Mouse (Mus musculus) left cerebral cortex, postnatal 10 days (tissue): ENCODE results near the gene Adcy1. TPM values are rescaled to one million over a fixed set of nuclear protein-coding genes. Genes with fewer than 3 reads are reported as not detected.

Source experiments
- DNase-seq, 2 experiments: peaks; one replicate each; pipeline ENCODE4 v3.0.0; 2021 to 2022; ENCODE audit warnings: low spot score in 2 of 2, mixed read lengths in 1 of 2; ENCODE audit errors: extremely low spot score in 1 of 2
- intact Hi-C: fragments of 180-260 bp; cut with DNase I; formaldehyde crosslinking; loops from one replicate; pipeline ENCODE4 v1.15.1; 2025
- total RNA-seq, 2 experiments: library from RNA; stranded (reverse); gene quantifications; 2 replicates each; pipeline ENCODE4 v1.2.3; 2021

The Adcy1 gene
- total RNA-seq, 2 experiments from 2014 or later: 428 to 485 TPM

DNA sequence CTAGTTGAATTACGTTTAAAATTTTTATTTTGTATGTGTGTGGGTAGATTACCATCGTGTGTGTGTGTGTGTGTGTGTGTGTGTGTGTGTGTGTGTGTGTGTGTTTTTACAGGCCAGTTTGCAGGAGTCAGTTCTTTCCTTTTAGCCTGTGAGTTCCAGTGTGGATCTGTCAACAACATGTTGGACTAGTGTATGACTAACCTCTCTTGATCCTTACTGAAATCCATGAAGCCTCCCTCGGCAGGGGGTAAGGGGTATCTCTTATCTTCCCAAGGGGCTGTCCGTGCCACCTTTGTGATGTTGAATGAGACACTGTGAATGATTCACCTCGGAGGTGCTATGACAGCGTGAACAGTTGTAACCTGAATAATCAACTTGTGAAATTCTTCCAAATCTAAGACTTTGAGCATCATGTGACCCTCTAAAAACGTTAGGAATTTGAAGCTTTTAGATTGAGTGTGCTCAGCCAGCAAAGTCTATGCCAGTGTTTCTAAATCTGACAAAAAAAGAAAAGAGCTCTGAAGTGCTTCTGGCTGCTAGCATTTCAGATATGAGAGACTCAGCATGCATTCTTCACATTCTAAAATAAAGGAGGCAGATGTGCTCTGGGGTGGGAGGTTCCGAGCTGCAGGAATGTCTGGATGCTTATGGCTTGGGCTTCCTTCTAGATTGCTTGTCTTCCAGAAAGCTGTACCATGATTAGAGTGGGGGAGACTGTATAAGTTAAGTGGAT is 66.2 kb downstream of the Adcy1 start:
- intact Hi-C loops: loop anchor here (10.0 kb wide), 1 partner anchor 365 kb away; no protein-coding TSS in a partner anchor

DNA sequence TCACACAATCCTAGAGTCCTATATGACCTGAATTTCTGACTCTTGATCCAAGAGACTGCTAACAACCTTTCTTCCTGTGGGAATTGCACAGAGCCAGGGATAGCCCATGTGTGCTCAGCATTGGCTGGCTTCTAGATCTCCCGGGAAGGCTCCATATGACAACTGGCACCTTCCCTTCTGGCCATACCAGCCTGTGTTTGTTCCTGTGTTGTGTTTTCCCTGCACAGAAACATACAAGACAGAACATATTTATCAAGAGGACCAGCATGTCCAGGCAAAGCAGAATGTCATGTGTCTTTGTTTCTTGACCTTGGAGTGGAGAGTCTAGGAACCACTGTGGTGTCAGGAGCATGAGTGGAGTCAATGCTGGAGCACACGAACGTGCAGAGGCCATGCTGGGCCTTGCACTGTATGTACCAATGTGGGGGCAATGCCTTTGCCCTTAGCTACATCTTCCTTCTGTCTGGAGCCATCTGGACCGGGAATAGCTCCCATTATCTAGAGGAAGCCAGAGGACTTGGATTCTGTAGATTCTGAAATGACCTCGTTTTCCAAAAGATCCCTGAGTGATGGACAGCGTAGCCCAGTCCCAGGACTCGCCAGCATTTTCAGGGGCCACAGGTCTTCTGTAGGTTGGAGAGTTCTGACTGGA is 69.6 kb downstream of the Adcy1 start:
- intact Hi-C loops: loop anchor here (10.0 kb wide), 1 partner anchor 368 kb away; no protein-coding TSS in a partner anchor
- no peak for DNase-seq

More for the DNA sequence above, 66.2 kb downstream of the Adcy1 start:
- no peak for DNase-seq

- intact Hi-C loops: loop anchor here (10.0 kb wide), 1 partner anchor 369 kb away; no protein-coding TSS in a partner anchor
- DNase-seq: no peak
Observed at GRCm38 (mm10) chr11:7133736-7134135, 70.4 kb downstream of the Adcy1 start.

DNA sequence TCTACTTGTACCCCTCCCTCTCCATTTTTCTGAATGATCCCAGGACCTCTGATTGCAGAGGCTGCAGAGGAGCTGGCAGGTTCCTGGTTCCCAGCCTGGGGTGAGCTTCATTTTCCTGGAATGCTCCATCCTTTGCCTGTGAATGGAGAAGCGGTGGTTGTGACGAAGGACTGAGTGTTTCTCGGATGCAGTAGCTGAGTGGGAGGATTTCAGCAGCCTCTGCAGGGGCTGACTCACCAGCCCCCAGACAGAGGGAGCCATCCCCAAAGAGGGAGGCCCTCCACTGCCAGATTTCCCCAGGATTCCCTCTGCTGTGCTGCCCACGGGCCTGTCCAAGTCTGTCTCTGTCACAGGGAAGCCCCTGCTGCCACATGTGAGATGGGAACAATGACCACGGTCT is 71.0 kb downstream of the Adcy1 start:
- intact Hi-C loops: loop anchor here (10.0 kb wide), 1 partner anchor 370 kb away; no protein-coding TSS in a partner anchor
- no peak for DNase-seq

DNA sequence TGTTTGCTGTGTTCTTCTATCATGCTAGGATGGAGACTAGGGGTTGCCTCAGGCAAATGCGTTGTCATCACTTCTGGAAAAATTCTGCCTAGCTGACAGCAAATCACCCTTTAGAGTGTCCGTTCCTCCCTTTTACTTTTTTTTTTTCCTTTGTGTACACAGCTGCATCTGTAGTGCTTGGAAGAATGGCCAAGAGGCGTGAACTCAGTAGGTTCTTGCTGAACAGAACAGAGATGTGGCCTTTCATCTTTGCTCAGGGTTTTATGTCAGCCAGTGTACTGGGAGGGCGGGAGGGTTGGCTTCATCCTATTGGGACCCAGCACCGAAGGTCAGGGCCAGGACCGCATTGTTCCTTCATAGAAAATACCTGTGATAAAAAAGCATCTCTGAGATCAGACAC is 72.0 kb downstream of the Adcy1 start:
- intact Hi-C loops: loop anchor here (5.0 to 10.0 kb wide), 2 partner anchors 370 to 478 kb away; partner anchors contain the start of gene Ramp3
- DNase-seq: no peak

GRCm38 (mm10) chr11:7135763-7136162 is 72.5 kb downstream of the Adcy1 start:
- intact Hi-C loops: loop anchor here (5.0 to 10.0 kb wide), 2 partner anchors 371 to 478 kb away; partner anchors contain the start of gene Ramp3
- no peak for DNase-seq

- intact Hi-C loops: loop anchor here (5.0 to 10.0 kb wide), 2 partner anchors 372 to 479 kb away; partner anchors contain the start of gene Ramp3
- no peak for DNase-seq
Observed at GRCm38 (mm10) chr11:7136246-7136855, 73.1 kb downstream of the Adcy1 start.

- DNase-seq: no peak
- intact Hi-C loops: loop anchor here (5.0 to 10.0 kb wide), 2 partner anchors 374 to 481 kb away; partner anchors contain the start of gene Ramp3
Observed at GRCm38 (mm10) chr11:7138370-7138769, 75.1 kb downstream of the Adcy1 start.

- DNase-seq: no peak
- intact Hi-C loops: no loop called here
Observed at GRCm38 (mm10) chr11:7140449-7140848, 77.2 kb downstream of the Adcy1 start.

DNA sequence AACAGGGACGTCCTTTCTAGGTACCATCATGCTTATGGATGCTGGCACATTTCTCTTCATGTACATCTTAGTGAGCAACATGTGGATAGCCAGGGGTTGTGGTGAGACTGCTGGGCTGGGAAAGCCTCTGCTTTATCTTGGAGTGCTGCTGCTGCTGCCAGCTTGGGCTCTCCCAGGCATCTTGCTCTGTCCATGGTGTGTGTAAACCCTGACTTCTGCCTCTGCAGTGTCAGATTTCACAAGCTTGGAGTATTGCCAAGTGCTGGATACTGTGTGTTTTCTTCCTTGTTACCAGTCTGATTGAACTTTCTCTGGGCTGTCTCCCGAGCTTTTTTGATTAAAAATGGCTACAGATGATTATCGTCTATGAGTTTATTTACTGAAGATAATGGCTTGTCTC is 79.4 kb downstream of the Adcy1 start:
- intact Hi-C loops: no loop called here

GRCm38 (mm10) chr11:7144369-7144768 is 81.1 kb downstream of the Adcy1 start:
- intact Hi-C loops: no loop called here

More for the DNA sequence above, 79.4 kb downstream of the Adcy1 start:
- no peak for DNase-seq

GRCm38 (mm10) chr11:7145221-7145620 is 81.9 kb downstream of the Adcy1 start:
- DNase-seq: no peak
- intact Hi-C loops: no loop called here

More at GRCm38 (mm10) chr11:7144369-7144768, 81.1 kb downstream of the Adcy1 start:
- DNase-seq: no peak

DNA sequence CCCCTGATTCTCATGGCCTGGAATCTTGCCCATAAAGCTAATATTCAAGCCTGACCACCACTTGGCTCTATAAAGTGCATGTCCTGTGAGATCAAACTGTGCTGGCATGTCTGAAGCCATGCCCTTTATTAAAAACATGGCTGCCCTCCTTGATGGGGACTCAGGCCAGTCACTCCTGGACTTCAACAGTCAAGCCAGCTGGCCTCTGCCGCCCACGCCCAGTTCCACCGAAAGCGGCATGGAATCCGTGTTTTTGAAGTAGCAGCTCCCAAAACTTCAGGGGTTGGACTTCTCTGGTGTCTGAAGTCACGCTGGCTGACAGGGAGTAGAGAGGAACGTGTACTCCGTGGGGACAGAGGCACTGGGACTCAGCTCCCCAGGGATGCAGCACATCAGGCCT is 84.2 kb downstream of the Adcy1 start:
- intact Hi-C loops: no loop called here

DNA sequence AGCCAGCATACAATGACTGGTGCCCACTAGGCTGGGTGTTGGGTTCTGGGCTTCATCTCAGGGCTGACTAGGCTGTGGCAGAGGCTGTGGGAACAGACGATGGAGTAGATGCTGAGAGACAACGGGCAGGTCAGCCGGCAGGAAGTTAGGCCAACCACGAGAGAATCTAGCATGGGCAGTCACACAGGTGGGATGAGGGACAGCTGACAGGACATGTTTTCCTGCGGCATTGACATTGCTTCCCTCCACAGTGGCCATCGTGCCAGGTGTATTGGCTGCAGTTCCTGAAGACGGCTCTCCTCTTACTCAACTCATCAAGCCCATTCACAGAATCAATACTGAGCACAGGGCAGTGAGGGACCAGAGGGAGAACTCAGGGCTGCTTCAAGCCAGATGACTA is 84.7 kb downstream of the Adcy1 start:
- DNase-seq: no peak
- intact Hi-C loops: no loop called here

More for the DNA sequence above, 84.2 kb downstream of the Adcy1 start:
- DNase-seq: no peak

DNA sequence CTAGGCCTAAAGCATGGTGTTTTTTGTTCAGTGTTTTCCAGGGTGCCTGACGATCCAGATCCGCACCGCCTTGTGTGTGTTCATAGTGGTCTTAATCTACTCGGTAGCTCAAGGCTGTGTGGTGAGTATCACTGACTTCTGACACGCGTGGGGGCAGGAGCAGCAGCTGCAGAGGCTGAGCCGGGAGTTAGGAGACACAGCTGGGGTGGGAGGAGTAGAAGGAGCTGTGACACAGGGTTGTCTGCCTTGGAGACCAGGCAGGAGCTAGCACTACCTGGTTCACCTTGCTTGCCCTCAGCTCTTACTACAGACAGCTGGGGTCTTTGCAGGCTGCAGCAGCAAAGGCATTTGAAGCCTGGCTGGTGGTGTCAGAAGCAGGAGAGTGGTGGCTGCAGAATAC is 86.2 kb downstream of the Adcy1 start:
- no peak for DNase-seq
- intact Hi-C loops: no loop called here

GRCm38 (mm10) chr11:7150511-7150910 is 87.2 kb downstream of the Adcy1 start:
- DNase-seq: no peak
- intact Hi-C loops: no loop called here

DNA sequence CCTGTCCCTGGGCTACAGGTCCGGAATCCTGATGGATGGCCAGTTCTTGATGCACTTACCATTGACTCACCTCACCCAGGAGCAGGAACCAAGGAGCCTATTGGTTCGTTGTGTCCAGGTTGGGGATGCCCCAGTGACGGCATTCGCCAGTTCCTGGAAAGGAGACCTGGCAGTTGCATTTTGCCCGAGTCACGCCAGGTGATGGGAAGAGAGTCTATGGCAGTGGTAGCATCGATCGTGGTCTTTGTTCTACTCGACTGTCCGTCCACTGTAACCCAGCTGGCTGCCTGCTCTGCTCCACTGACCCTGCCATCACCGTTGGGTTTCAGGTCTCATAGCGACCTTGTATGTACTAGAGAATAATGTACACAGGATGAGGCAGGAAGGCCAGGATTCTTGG is 89.1 kb downstream of the Adcy1 start:
- intact Hi-C loops: no loop called here
- no peak for DNase-seq

DNA sequence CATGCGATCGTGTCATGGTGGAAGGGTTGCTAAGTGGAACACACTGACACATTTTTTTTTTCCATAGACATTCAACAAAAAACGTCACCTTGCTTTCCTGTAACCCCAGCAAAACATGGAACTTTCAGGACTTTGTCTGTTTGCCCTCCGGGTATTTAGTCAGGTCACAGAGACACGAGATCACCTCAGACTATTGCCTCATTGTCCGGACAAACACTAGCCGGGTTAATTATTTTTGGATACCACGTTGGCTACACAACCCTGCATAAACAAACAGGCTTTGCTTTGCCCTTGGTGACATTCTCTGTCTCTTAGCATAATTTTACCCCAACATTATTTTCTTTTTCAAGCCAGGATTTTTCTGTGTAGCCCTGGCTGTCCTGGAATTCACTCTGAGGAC is 89.8 kb downstream of the Adcy1 start:
- DNase-seq: no peak
- intact Hi-C loops: no loop called here

GRCm38 (mm10) chr11:7156427-7156826 is 93.1 kb downstream of the Adcy1 start:
- DNase-seq: no peak
- intact Hi-C loops: no loop called here
